Mouse (Mus musculus) spleen, adult 2 months (tissue): ENCODE data around the gene Naa50. TPM values are rescaled to one million over a fixed set of nuclear protein-coding genes. Genes with fewer than 3 reads are reported as not detected.

Source experiments
- DNase-seq, 2 experiments: peaks; one replicate each; pipeline versions ENCODE4 v3.0.0 to v3.0.0-alpha.2; 2012 to 2021; ENCODE audit warnings: low spot score in 2 of 2, low read depth in 1 of 2
- H3K27ac ChIP-seq: fragments of 200-500 bp; 2 replicates; pipeline ENCODE4 v1.5.1; 2012; ENCODE audit warnings: low read length, inconsistent platforms; ENCODE audit not compliant: insufficient read depth
- H3K27me3 ChIP-seq: fragments of 200-500 bp; 2 replicates; pipeline ENCODE4 v1.6.1; 2012; ENCODE audit warnings: mild to moderate bottlenecking, moderate library complexity, low read length, inconsistent platforms; ENCODE audit not compliant: control insufficient read depth, insufficient read depth
- H3K36me3 ChIP-seq: fragments of 200-500 bp; 2 replicates; pipeline ENCODE4 v1.6.1; 2012; ENCODE audit warnings: mild to moderate bottlenecking, low read length, inconsistent platforms; ENCODE audit not compliant: control insufficient read depth, insufficient read depth
- H3K4me1 ChIP-seq: fragments of 200-500 bp; 2 replicates; pipeline ENCODE4 v1.6.1; 2011; ENCODE audit warnings: inconsistent platforms; ENCODE audit not compliant: control insufficient read depth, insufficient read depth, insufficient read length
- H3K4me3 ChIP-seq: fragments of 200-500 bp; 2 replicates; pipeline ENCODE4 v1.5.1; 2011; ENCODE audit warnings: mild to moderate bottlenecking, inconsistent platforms; ENCODE audit not compliant: insufficient read depth, insufficient read length; ENCODE audit errors: extremely low read depth
- CTCF ChIP-seq: fragments of 200-500 bp; IDR thresholded peaks from 2 replicates; pipeline ENCODE4 v1.5.1; 2011; ENCODE audit warnings: mild to moderate bottlenecking, inconsistent platforms; ENCODE audit not compliant: insufficient read depth, insufficient read length, insufficient replicate concordance; ENCODE audit errors: extremely low read depth
- POLR2A ChIP-seq: fragments of 200-500 bp; IDR thresholded peaks from 2 replicates; pipeline ENCODE4 v1.6.1; 2011; ENCODE audit warnings: low read depth, low read length, inconsistent platforms
- WGBS: fragments of 180-500 bp; shearing (Covaris S2); methylation state at CpG from one replicate; pipeline ENCODE4 v1.1.7; 2018; 5-methylcytosine and 5-hydroxymethylcytosine counted together
- polyA plus RNA-seq: library from polyadenylated mRNA; depleted of rRNA; stranded (reverse); fragments of >200 nt; gene quantifications from 2 replicates; pipeline ENCODE4 v1.2.3, GENCODE M21; 2012

Naa50 gene
- polyA plus RNA-seq, 1 experiment, result 9.1 TPM

DNA sequence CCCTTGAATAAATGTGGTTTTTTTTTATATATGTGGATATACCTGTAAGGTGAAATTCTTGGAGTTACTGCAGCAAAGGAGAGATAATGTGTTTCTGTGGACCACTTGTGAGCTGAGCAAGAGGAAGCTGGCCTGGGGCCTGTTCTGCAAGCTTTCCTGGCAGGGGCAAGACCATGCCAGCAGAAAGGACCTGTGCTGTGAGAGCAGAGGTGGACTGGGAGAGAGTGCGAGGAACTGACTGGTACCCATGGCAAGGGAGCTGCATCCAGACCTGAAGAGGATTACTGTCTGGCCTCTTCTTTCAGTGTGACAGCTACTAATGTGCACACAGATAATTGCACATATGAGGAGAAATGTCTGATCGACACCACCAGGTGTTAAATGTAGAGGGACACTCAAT lies 51.3 kb downstream of the Naa50 start:
- WGBS, result 96% methylated on average over 2 of the region's 2 CpGs
- no peak for DNase-seq
- peaks cover 3% of the 10 kb centered on the region; the same call in 1 of the 2 replicates for H3K4me1 ChIP-seq
- no peak overlapping the region for H3K27ac ChIP-seq
- no peaks in the 10 kb centered on the region for H3K27me3 ChIP-seq
- no peak overlapping the region for H3K4me3 ChIP-seq
- TF ChIP-seq POLR2A, result no peak
- TF ChIP-seq CTCF, result no peak
- H3K36me3 ChIP-seq, result peaks cover 2% of the 10 kb centered on the region

DNA sequence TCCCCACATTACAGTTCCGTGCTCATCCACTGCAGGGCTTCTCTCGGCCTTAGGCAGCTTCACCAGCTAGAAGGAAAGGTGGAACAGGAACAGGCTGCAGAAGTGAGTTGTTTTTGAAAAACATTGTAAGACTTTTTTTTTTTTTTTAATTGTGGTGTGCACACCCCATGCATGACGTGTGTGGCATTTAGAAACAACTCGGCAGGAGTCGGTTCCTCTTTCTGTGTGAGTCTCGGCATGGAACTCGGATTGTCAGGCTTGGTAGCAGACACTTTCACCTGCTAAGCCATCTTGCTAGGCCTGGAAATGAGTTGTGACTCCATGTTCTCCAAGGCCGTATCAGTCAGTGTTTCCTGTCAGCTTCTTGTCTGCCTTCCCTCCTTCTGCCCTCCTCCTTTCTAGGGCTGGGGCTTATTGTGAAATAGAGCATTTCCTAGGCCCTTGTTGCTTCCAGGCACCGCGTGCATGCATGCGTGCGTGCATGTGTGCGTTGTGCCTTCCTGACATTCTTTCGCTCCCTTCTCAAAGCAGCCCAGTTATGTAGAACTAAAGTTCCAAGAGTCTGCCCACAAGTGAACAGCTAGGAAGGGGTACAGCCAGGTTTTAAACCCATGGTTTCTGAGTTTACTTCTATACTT lies 59.6 kb downstream of the Naa50 start:
- TF ChIP-seq POLR2A (no peak), CTCF (no peak)
- Histone ChIP-seq H3K4me1 (peaks cover 18% of the 10 kb centered on the region), H3K4me3 (no peak overlapping the region), H3K27me3 (no peaks in the 10 kb centered on the region), H3K27ac (peak overlapping the region; percentile 89), H3K36me3 (peaks cover 8% of the 10 kb centered on the region)
- 57% methylated on average over 14 of the region's 14 CpGs for WGBS
- peak; percentile 58 to 75 for DNase-seq

DNA sequence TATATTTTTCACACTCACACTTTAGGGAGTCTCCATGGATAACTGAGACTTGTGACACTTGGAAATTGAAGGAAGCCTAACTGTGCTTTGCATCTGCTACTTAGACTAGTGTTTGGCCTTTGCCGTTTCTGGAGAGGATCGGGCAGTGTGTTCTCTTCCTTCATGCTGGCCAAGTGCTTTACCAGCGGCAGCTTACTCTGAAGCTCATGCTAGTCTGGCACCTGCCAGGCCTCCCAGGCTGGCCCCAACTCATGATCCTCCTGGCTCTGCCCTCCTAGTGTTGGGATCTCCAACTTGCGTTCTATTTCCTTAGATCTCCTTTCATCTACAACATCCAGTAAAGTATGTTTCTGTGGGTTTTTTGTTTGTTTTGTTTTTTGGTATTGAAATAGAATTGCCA lies 60.5 kb downstream of the Naa50 start:
- no peak for DNase-seq
- Histone ChIP-seq H3K4me1 (peaks cover 18% of the 10 kb centered on the region), H3K27me3 (no peaks in the 10 kb centered on the region), H3K36me3 (peaks cover 10% of the 10 kb centered on the region), H3K4me3 (no peak overlapping the region), H3K27ac (no peak overlapping the region; the same call in 1 of the 2 replicates)
- WGBS, result 95% methylated on average over 4 of the region's 4 CpGs
- TF ChIP-seq POLR2A (no peak), CTCF (no peak)

DNA sequence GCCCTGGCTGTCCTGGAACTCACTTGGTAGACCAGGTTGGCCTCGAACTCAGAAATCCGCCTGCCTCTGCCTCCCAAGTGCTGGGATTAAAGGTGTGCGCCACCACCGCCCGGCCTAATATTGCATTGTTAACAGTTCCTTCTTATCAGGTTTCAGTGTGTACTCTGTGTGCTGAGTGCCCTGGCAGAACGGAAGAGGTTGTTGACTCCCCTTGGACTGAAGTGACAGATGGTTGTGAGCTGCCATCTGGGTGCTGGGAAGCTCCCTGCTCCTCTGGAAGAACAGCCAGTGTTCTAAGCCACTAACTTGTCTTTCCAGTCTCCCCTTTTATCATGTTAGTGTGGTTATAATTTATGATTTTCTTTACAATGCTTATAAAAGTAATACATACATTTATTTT lies 64.7 kb downstream of the Naa50 start:
- DNase-seq, result no peak
- H3K27me3 ChIP-seq, result no peaks in the 10 kb centered on the region
- 92% methylated on average over 6 of the region's 6 CpGs for WGBS
- TF ChIP-seq POLR2A (no peak), CTCF (no peak)
- H3K36me3 ChIP-seq, result peaks cover 19% of the 10 kb centered on the region
- peaks cover 12% of the 10 kb centered on the region; the same call in 1 of the 2 replicates for H3K4me1 ChIP-seq
- H3K27ac ChIP-seq, result no peak overlapping the region
- no peak overlapping the region for H3K4me3 ChIP-seq

DNA sequence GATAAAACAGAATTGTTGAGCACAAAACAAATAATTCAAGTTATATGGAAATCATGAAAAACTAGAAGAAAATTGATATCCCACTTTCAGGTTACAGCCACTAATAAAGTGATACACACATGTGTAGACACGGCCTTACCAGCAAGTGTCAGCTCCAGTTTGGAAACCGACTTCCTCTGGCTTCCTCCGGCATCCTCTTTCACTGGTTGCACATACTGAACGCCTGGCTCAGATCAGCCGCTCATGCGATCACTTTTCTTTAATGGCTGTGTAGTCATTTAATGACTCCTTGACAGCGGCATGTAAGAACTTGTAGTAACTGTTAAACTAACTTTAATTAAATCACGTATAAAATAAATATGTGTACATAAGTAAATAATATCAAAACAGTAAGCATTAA lies 66.3 kb downstream of the Naa50 start:
- TF ChIP-seq POLR2A, result no peak
- no peak for TF ChIP-seq CTCF
- no peak overlapping the region for H3K4me3 ChIP-seq
- no peak for DNase-seq
- peaks cover 15% of the 10 kb centered on the region for H3K36me3 ChIP-seq
- H3K27me3 ChIP-seq, result no peaks in the 10 kb centered on the region
- whole genome bisulfite sequencing, result 88% methylated on average over 8 of the region's 8 CpGs
- H3K4me1 ChIP-seq, result peaks cover 6% of the 10 kb centered on the region; the same call in 1 of the 2 replicates
- H3K27ac ChIP-seq, result no peak overlapping the region

DNA sequence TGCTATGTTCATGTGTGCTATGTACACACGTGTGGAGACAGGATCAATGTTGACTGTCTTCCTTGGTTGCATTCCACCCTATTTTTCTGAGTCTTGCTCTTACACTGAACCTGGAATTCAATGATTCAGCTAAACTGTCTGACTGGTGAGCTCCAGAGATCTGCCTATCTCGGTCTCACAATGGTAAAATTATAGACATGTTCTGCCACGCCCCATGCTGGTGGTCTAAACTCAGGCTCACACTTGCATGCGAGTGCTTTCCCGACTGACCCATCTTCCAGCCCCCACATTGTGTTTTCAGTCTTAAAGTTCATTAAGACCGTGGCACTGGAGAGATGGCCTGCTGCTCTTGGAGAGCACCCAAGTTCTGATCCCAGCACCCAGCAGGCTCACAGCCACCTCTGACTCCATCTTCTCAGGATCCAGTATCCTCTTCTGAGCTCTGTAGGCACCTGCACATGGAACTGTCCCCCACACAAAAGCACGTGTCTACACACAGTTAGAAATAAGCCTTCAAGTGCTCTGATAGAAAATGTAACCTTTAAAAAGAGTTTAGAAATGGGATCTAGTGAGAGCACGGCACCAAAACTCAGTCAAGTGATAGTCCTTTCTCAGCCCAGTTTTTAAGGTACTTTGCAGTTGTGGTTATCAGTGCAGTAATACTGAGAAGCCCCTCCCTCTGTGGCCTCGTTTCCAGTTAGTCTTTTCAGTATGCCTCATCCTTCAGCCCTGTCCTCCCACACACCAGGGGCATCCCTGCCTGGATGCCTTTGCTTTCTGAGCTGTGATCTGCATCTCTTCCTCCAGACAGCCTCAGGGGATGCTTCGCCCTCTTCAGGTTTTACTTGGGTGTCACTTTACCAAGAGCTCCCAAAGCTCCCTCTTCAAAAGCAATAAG lies 70.8 kb downstream of the Naa50 start:
- Histone ChIP-seq H3K27ac (no peak overlapping the region), H3K36me3 (peaks cover 13% of the 10 kb centered on the region), H3K27me3 (no peaks in the 10 kb centered on the region), H3K4me1 (peaks cover 2% of the 10 kb centered on the region; the same call in 1 of the 2 replicates), H3K4me3 (no peak overlapping the region)
- 77% methylated on average over 10 of the region's 10 CpGs for WGBS
- DNase-seq, result no peak
- TF ChIP-seq POLR2A (no peak), CTCF (no peak)
